Mouse (Mus musculus) liver, adult 2 months (tissue): ENCODE measurements around the gene Mpdu1. TPM values are rescaled to one million over a fixed set of nuclear protein-coding genes. Genes with fewer than 3 reads are reported as not detected.
"Not testable (repeated sequence)": the region's sequence is repeated elsewhere in the genome, so short reads cannot be mapped to it uniquely, and the experiment has no call there.

Source experiments
- DNase-seq: peaks from one replicate; pipeline ENCODE4 v3.0.0-alpha.2; 2011; ENCODE audit warnings: low read depth, low spot score; ENCODE audit errors: extremely low read depth
- H3K27ac ChIP-seq: fragments of 200-500 bp; replicated peaks from 2 replicates; pipeline ENCODE4 v1.5.1; 2012; ENCODE audit warnings: low read depth, mild to moderate bottlenecking, control low read depth, inconsistent platforms, low read length; ENCODE audit not compliant: insufficient read depth
- H3K27me3 ChIP-seq: fragments of 200-500 bp; 2 replicates; pipeline ENCODE4 v1.6.1; 2012; ENCODE audit warnings: mild to moderate bottlenecking, moderate library complexity, low read length, inconsistent platforms; ENCODE audit not compliant: control insufficient read depth, insufficient read depth
- H3K36me3 ChIP-seq: fragments of 200-500 bp; 2 replicates; pipeline ENCODE4 v1.6.1; 2012; ENCODE audit warnings: low read length, inconsistent platforms; ENCODE audit not compliant: control insufficient read depth, insufficient read depth
- H3K4me1 ChIP-seq: fragments of 200-500 bp; 2 replicates; pipeline ENCODE4 v1.6.1; 2011; ENCODE audit warnings: low read length; ENCODE audit not compliant: control insufficient read depth, insufficient read depth
- H3K4me3 ChIP-seq: fragments of 200-500 bp; 2 replicates; pipeline ENCODE4 v1.5.1; 2011; ENCODE audit warnings: low read depth, mild to moderate bottlenecking, control low read depth, low read length, moderate library complexity; ENCODE audit not compliant: insufficient read depth
- H3K79me2 ChIP-seq: fragments of 200-500 bp; 2 replicates; pipeline ENCODE4 v1.6.1; 2012; ENCODE audit warnings: inconsistent platforms, mild to moderate bottlenecking, low read length, moderate library complexity; ENCODE audit not compliant: control insufficient read depth, insufficient read depth
- H3K9ac ChIP-seq: fragments of 200-500 bp; 2 replicates; pipeline ENCODE4 v1.6.1; 2012; ENCODE audit warnings: low read depth, mild to moderate bottlenecking, control low read depth, inconsistent platforms, low read length
- CTCF ChIP-seq: fragments of 200-500 bp; IDR thresholded peaks from 2 replicates; pipeline ENCODE4 v1.5.1; 2011; ENCODE audit warnings: low read depth, low read length, control low read depth
- POLR2A ChIP-seq: fragments of 200-500 bp; IDR thresholded peaks from 2 replicates; pipeline ENCODE4 v1.6.1; 2011; ENCODE audit warnings: low read length, control low read depth; ENCODE audit not compliant: insufficient read depth; ENCODE audit errors: extremely low read depth
- WGBS: fragments of 180-500 bp; shearing (Covaris S2); methylation state at CpG from one replicate; pipeline ENCODE4 v1.1.7; 2018; 5-methylcytosine and 5-hydroxymethylcytosine counted together
- polyA plus RNA-seq: library from polyadenylated mRNA; depleted of rRNA; stranded (reverse); fragments of >200 nt; gene quantifications from 2 replicates; pipeline ENCODE4 v1.2.3, GENCODE M21; 2012
- total RNA-seq: library from RNA; depleted of rRNA; stranded (reverse); fragments of >200 nt; gene quantifications from 2 replicates; pipeline ENCODE4 v1.2.3, GENCODE M21; 2014

Mpdu1 gene
- total and polyA plus RNA-seq, 2 experiments, result 49.9 to 115 TPM

- no peaks in the 10 kb centered on the region for H3K36me3 ChIP-seq
- no peak overlapping the region for H3K4me3 ChIP-seq
- no peak overlapping the region for H3K27ac ChIP-seq
- H3K27me3 ChIP-seq, result no peaks in the 10 kb centered on the region
- H3K4me1 ChIP-seq, result no peaks in the 10 kb centered on the region
- no peak for TF ChIP-seq POLR2A
- no peak for TF ChIP-seq CTCF
- WGBS, result 96% methylated on average over 4 of the region's 4 CpGs
- H3K79me2 ChIP-seq, result no peaks in the 10 kb centered on the region
- no peak overlapping the region for H3K9ac ChIP-seq
- no peak for DNase-seq
Measured at GRCm38 (mm10) chr11:69707873-69708381, 45.5 kb upstream of the Mpdu1 start.

- WGBS, result 90% methylated on average over 4 of the region's 4 CpGs
- no peaks in the 10 kb centered on the region for H3K36me3 ChIP-seq
- H3K9ac ChIP-seq, result no peak overlapping the region
- H3K79me2 ChIP-seq, result no peaks in the 10 kb centered on the region
- no peak overlapping the region for H3K4me3 ChIP-seq
- no peaks in the 10 kb centered on the region for H3K4me1 ChIP-seq
- no peak for DNase-seq
- no peak overlapping the region for H3K27ac ChIP-seq
- TF ChIP-seq POLR2A (no peak), CTCF (no peak)
- H3K27me3 ChIP-seq, result no peaks in the 10 kb centered on the region
Measured at GRCm38 (mm10) chr11:69707480-69707847, 45.0 kb upstream of the Mpdu1 start.

- H3K27me3 ChIP-seq, result no peaks in the 10 kb centered on the region
- WGBS, result 41% methylated on average over 6 of the region's 6 CpGs
Measured at GRCm38 (mm10) chr11:69706775-69707479, 44.5 kb upstream of the Mpdu1 start.

GRCm38 (mm10) chr11:69704613-69705010 lies 42.2 kb upstream of the Mpdu1 start:
- TF ChIP-seq POLR2A, result no peak
- no peak for TF ChIP-seq CTCF
- H3K4me1 ChIP-seq, result no peaks in the 10 kb centered on the region
- WGBS, result 55% methylated on average over 2 of the region's 2 CpGs
- no peaks in the 10 kb centered on the region for H3K27me3 ChIP-seq
- DNase-seq, result no peak
- H3K9ac ChIP-seq, result no peak overlapping the region
- no peak overlapping the region for H3K27ac ChIP-seq
- no peak overlapping the region for H3K4me3 ChIP-seq
- no peaks in the 10 kb centered on the region for H3K79me2 ChIP-seq
- H3K36me3 ChIP-seq, result no peaks in the 10 kb centered on the region

More at GRCm38 (mm10) chr11:69706775-69707479, 44.5 kb upstream of the Mpdu1 start:
- no peaks in the 10 kb centered on the region for H3K79me2 ChIP-seq
- no peak overlapping the region for H3K27ac ChIP-seq
- no peaks in the 10 kb centered on the region for H3K4me1 ChIP-seq
- DNase-seq, result peak; percentile 94
- no peak for TF ChIP-seq CTCF
- TF ChIP-seq POLR2A, result no peak
- no peak overlapping the region for H3K9ac ChIP-seq
- H3K36me3 ChIP-seq, result no peaks in the 10 kb centered on the region
- H3K4me3 ChIP-seq, result no peak overlapping the region

GRCm38 (mm10) chr11:69703814-69704612 lies 41.6 kb upstream of the Mpdu1 start:
- 73% methylated on average over 8 of the region's 8 CpGs for WGBS
- no peak for DNase-seq
- TF ChIP-seq POLR2A, result no peak
- no peak for TF ChIP-seq CTCF

GRCm38 (mm10) chr11:69703381-69703780 lies 40.9 kb upstream of the Mpdu1 start:
- H3K9ac ChIP-seq, H3K27ac ChIP-seq, H3K4me3 ChIP-seq, DNase-seq, H3K4me1 ChIP-seq, H3K36me3 ChIP-seq, H3K27me3 ChIP-seq, H3K79me2 ChIP-seq: not testable (repeated sequence)
- WGBS, result 84% methylated on average over 3 of the region's 3 CpGs

More at GRCm38 (mm10) chr11:69703814-69704612, 41.6 kb upstream of the Mpdu1 start:
- H3K27me3 ChIP-seq, result no peaks in the 10 kb centered on the region
- no peak overlapping the region for H3K4me3 ChIP-seq
- H3K36me3 ChIP-seq, result no peaks in the 10 kb centered on the region
- H3K27ac ChIP-seq, result no peak overlapping the region
- no peaks in the 10 kb centered on the region for H3K4me1 ChIP-seq
- no peak overlapping the region for H3K9ac ChIP-seq
- no peaks in the 10 kb centered on the region for H3K79me2 ChIP-seq

GRCm38 (mm10) chr11:69702886-69703285 lies 40.4 kb upstream of the Mpdu1 start:
- not testable (repeated sequence) for H3K79me2 ChIP-seq, DNase-seq, H3K4me1 ChIP-seq, H3K27ac ChIP-seq, H3K27me3 ChIP-seq, H3K4me3 ChIP-seq, H3K9ac ChIP-seq, H3K36me3 ChIP-seq
- 95% methylated on average over 10 of the region's 10 CpGs for WGBS
